Mouse (Mus musculus): ENCODE data around the gene Hic2. TPM values are rescaled to one million over a fixed set of nuclear protein-coding genes. Genes with fewer than 3 reads are reported as not detected.

The Hic2 gene
- total and polyA plus RNA-seq, 3 experiments: 5.9 to 9.5 TPM; not detected in 1

GRCm38 (mm10) chr16:17254005-17254597 lies 20.7 kb downstream of the Hic2 start:
- TF ChIP-seq MEF2A (IDR thresholded peaks at IDR 0.05; ENCODE audit: extremely low read depth, insufficient replicate concordance, low read depth, low read length, poor library complexity, severe bottlenecking): no peak
- peaks cover 1 to 37% of the 10 kb centered on the region in 2 experiments for H3K36me3 ChIP-seq (ENCODE audit: control insufficient read depth in 1 of 2, insufficient read depth in 2 of 2, low read length in 2 of 2)

GRCm38 (mm10) chr16:17255270-17255669 lies 21.9 kb downstream of the Hic2 start:
- H3K9me3 ChIP-seq (replicated peaks; ENCODE audit: insufficient read depth, low read length): no peaks in the 10 kb centered on the region
- H3K27me3 ChIP-seq (ENCODE audit: control insufficient read depth in 1 of 2, insufficient read depth in 2 of 2, low read length in 2 of 2): no peaks in the 10 kb centered on the region
- H3K27ac ChIP-seq (ENCODE audit: control insufficient read depth, low read depth, low read length): no peak overlapping the region
- no peak overlapping the region for H3K4me3 ChIP-seq (ENCODE audit: control insufficient read depth in 1 of 2, insufficient read depth in 1 of 2, low read depth in 2 of 2, low read length in 2 of 2)
- DNase-seq (ENCODE audit: low read depth, low spot score): no peak
- peaks cover 21 to 35% of the 10 kb centered on the region in 2 experiments for H3K4me1 ChIP-seq (ENCODE audit: control insufficient read depth in 1 of 2, insufficient read depth in 2 of 2, low read length in 2 of 2)
- peaks cover 13% of the 10 kb centered on the region for H3K79me2 ChIP-seq (ENCODE audit: control insufficient read depth, insufficient read depth, low read length, poor library complexity)
- no peak overlapping the region for H3K9ac ChIP-seq (ENCODE audit: control insufficient read depth, low read depth, low read length, poor library complexity, severe bottlenecking)
- TF ChIP-seq MEF2A (IDR thresholded peaks at IDR 0.05; ENCODE audit: extremely low read depth, insufficient replicate concordance, low read depth, low read length, poor library complexity, severe bottlenecking): no peak
- TF ChIP-seq UBTF (IDR thresholded peaks at IDR 0.05; ENCODE audit: borderline replicate concordance, insufficient read depth, low read depth, low read length): no peak
- no peak for TF ChIP-seq MYB (IDR thresholded peaks at IDR 0.05; ENCODE audit: low read depth, low read length)
- TF ChIP-seq USF1 (IDR thresholded peaks at IDR 0.05; ENCODE audit: low read depth, low read length): no peak
- TF ChIP-seq USF2 (IDR thresholded peaks at IDR 0.05; ENCODE audit: borderline replicate concordance in 1 of 2, insufficient read depth in 1 of 2, low read depth in 1 of 2, low read length in 2 of 2): no peak
- TF ChIP-seq POLR2A (IDR thresholded peaks at IDR 0.05; ENCODE audit: control insufficient read depth in 1 of 2, insufficient read depth in 1 of 2, low read depth in 1 of 2, low read length in 2 of 2, poor library complexity in 1 of 2): no peak
- TF ChIP-seq TBP (IDR thresholded peaks at IDR 0.05; ENCODE audit: low read depth, low read length): no peak
- no peak for TF ChIP-seq CHD1 (IDR thresholded peaks at IDR 0.05; ENCODE audit: low read depth, low read length)
- TF ChIP-seq NELFE (IDR thresholded peaks at IDR 0.05; ENCODE audit: low read depth, low read length): no peak
- no peak for TF ChIP-seq EP300 (IDR thresholded peaks at IDR 0.05; ENCODE audit: low read depth in 1 of 2, low read length in 2 of 2)
- TF ChIP-seq SIN3A (IDR thresholded peaks at IDR 0.05; ENCODE audit: low read length): no peak
- TF ChIP-seq POLR2AphosphoS5 (IDR thresholded peaks at IDR 0.05; ENCODE audit: borderline replicate concordance, low read depth, low read length): no peak
- no peak for TF ChIP-seq HCFC1 (IDR thresholded peaks at IDR 0.05; ENCODE audit: low read depth, low read length)
- TF ChIP-seq ETS1 (IDR thresholded peaks at IDR 0.05; ENCODE audit: low read depth, low read length): no peak
- no peak for TF ChIP-seq GABPA (IDR thresholded peaks at IDR 0.05; ENCODE audit: low read depth, low read length)
- TF ChIP-seq MXI1 (IDR thresholded peaks at IDR 0.05; ENCODE audit: low read depth, low read length): no peak
- TF ChIP-seq ZC3H11A (IDR thresholded peaks at IDR 0.05; ENCODE audit: low read depth, low read length): no peak
- no peak for TF ChIP-seq GATA1 (IDR thresholded peaks at IDR 0.05; ENCODE audit: low read depth, low read length)
- no peak for TF ChIP-seq SMC3 (IDR thresholded peaks at IDR 0.05; ENCODE audit: low read depth, low read length)
- H3K36me3 ChIP-seq (ENCODE audit: control insufficient read depth in 1 of 2, insufficient read depth in 2 of 2, low read length in 2 of 2): peaks cover 1 to 28% of the 10 kb centered on the region in 2 experiments

More at GRCm38 (mm10) chr16:17254005-17254597, 20.7 kb downstream of the Hic2 start:
- H3K79me2 ChIP-seq (ENCODE audit: control insufficient read depth, insufficient read depth, low read length, poor library complexity): peaks cover 18% of the 10 kb centered on the region
- no peak for DNase-seq (ENCODE audit: low read depth, low spot score)
- H3K27me3 ChIP-seq (ENCODE audit: control insufficient read depth in 1 of 2, insufficient read depth in 2 of 2, low read length in 2 of 2): no peaks in the 10 kb centered on the region
- H3K9ac ChIP-seq (ENCODE audit: control insufficient read depth, low read depth, low read length, poor library complexity, severe bottlenecking): no peak overlapping the region
- H3K27ac ChIP-seq (ENCODE audit: control insufficient read depth, low read depth, low read length): no peak overlapping the region
- H3K4me1 ChIP-seq (ENCODE audit: control insufficient read depth in 1 of 2, insufficient read depth in 2 of 2, low read length in 2 of 2): peaks cover 28 to 45% of the 10 kb centered on the region in 2 experiments
- no peaks in the 10 kb centered on the region for H3K9me3 ChIP-seq (replicated peaks; ENCODE audit: insufficient read depth, low read length)
- no peak overlapping the region for H3K4me3 ChIP-seq (ENCODE audit: control insufficient read depth in 1 of 2, insufficient read depth in 1 of 2, low read depth in 2 of 2, low read length in 2 of 2)
